ENCODE assay signal across 22 mouse cellular contexts in the genomic region with DNA sequence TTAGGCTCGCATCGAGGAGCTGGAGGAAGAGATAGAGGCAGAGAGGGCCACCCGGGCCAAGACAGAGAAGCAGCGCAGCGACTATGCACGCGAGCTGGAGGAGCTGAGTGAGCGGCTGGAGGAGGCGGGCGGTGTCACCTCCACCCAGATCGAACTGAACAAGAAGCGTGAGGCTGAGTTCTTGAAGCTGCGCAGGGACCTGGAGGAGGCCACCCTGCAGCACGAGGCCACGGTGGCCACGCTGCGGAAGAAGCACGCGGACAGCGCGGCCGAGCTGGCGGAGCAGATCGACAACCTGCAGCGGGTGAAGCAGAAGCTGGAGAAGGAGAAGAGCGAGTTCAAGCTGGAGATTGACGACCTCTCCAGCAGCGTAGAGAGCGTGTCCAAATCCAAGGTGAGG. TPM values are rescaled to one million over a fixed set of nuclear protein-coding genes. Genes with fewer than 3 reads are reported as not detected.
"Had no signal": no experiment of that assay in that cellular context is flagged by ENCODE, and none has a peak within 500 bp of the region (broad histone marks: within the 10 kb centered on the region; RNA-seq: fewer than 3 reads in every experiment).

No protein-coding gene starts in this region.

- H3K36me3 ChIP-seq: kidney, embryonic 15.5 days; limb, embryonic 12.5 days; limb, embryonic 15.5 days; liver, embryonic 12.5 days; liver, embryonic 15.5 days; midbrain, embryonic 12.5 days had no signal

- H3K9ac ChIP-seq: kidney, embryonic 15.5 days; limb, embryonic 12.5 days; limb, embryonic 15.5 days; liver, embryonic 12.5 days; liver, embryonic 15.5 days; midbrain, embryonic 12.5 days had no signal

- H3K27ac ChIP-seq: kidney, embryonic 15.5 days; left cerebral cortex, adult 2 months; limb, embryonic 12.5 days; limb, embryonic 15.5 days; liver, embryonic 12.5 days; liver, embryonic 15.5 days; midbrain, embryonic 12.5 days had no signal

- H3K4me1 ChIP-seq: kidney, embryonic 15.5 days; limb, embryonic 12.5 days; limb, embryonic 15.5 days; liver, embryonic 12.5 days; liver, embryonic 15.5 days; midbrain, embryonic 12.5 days had no signal

- H3K27me3 ChIP-seq: midbrain, embryonic 12.5 days had no signal

- H3K4me3 ChIP-seq: kidney, embryonic 15.5 days; left cerebral cortex, adult 2 months; limb, embryonic 12.5 days; limb, embryonic 15.5 days; liver, embryonic 12.5 days; liver, embryonic 15.5 days; midbrain, embryonic 12.5 days had no signal

- DNase-seq: kidney, postnatal 10 days; kidney, postnatal 36 days; layer of hippocampus, postnatal 36 days; left cerebral cortex, postnatal 4 days; lung, adult 18-20 months; lung, postnatal 14 days; lung, postnatal 4 days; thymus, adult 18-20 months; thymus, postnatal 36 days had no signal

- H3K4me2 ChIP-seq: kidney, embryonic 15.5 days; limb, embryonic 12.5 days; limb, embryonic 15.5 days; liver, embryonic 12.5 days; liver, embryonic 15.5 days; midbrain, embryonic 12.5 days had no signal

- ATAC-seq: liver, embryonic 12.5 days; midbrain, embryonic 16.5 days had no signal

- H3K9me3 ChIP-seq: kidney, embryonic 15.5 days; limb, embryonic 12.5 days; limb, embryonic 15.5 days; liver, embryonic 12.5 days; liver, embryonic 15.5 days; midbrain, embryonic 12.5 days had no signal

RNA-seq across cellular contexts. Expression of gene Myh3, which starts 16.4 kb away (rescaled TPM):
- total RNA-seq: megakaryocyte progenitor cell, adult 5-6 weeks; megakaryocyte-erythroid progenitor cell, adult 5-6 weeks; monocyte, adult 5-6 weeks had no signal
- polyA plus RNA-seq: spleen, adult 2 months; urinary bladder, adult 2 months had no signal
